ENCODE assay signal across 19 mouse cellular contexts in genomic region chr17:56016793-56017785, GRCm38 (mm10). TPM values are rescaled to one million over a fixed set of nuclear protein-coding genes. Genes with fewer than 3 reads are reported as not detected.
DNase-seq lines count a peak whose midpoint lies in the region; ATAC-seq and TF ChIP-seq lines count a peak whose summit lies in the region.
"Had no signal": no experiment of that assay in that cellular context is flagged by ENCODE, and none has a peak within 500 bp of the region (broad histone marks: within the 10 kb centered on the region; RNA-seq: fewer than 3 reads in every experiment).

No protein-coding gene starts in this region.

- no peak for TF ChIP-seq CTCF in cerebellum, adult 2 months (IDR thresholded peaks at IDR 0.05; ENCODE audit: borderline replicate concordance, insufficient read depth, low read depth, low read length)
- TF ChIP-seq CTCF in CH12.LX (conservative IDR thresholded peaks at IDR 0.05 in 1 of 2, IDR thresholded peaks at IDR 0.05 in 1 of 2; ENCODE audit: low read depth in 2 of 2, low read length in 2 of 2), result no peak

- no peaks in the 10 kb centered on the region for H3K9me3 ChIP-seq in hindbrain, embryonic 16.5 days (ENCODE audit: control insufficient read depth, low read length)
- no peaks in the 10 kb centered on the region for H3K9me3 ChIP-seq in hindbrain, embryonic 12.5 days (replicated peaks)
- H3K9me3 ChIP-seq in CH12.LX (replicated peaks; ENCODE audit: low read length), result no peaks in the 10 kb centered on the region
- H3K9me3 ChIP-seq in embryonic facial prominence, embryonic 10.5 days, result no peaks in the 10 kb centered on the region
- H3K9me3 ChIP-seq: heart, embryonic 13.5 days had no signal

- peaks cover 64% of the 10 kb centered on the region for H3K36me3 ChIP-seq in hindbrain, embryonic 16.5 days (ENCODE audit: control insufficient read depth, insufficient read depth, low read length)
- peaks cover 70% of the 10 kb centered on the region for H3K36me3 ChIP-seq in hindbrain, embryonic 12.5 days
- H3K36me3 ChIP-seq in CH12.LX (replicated peaks in 1 of 2; ENCODE audit: control insufficient read depth in 1 of 2, insufficient read depth in 1 of 2, low read length in 1 of 2), result peaks cover 62 to 81% of the 10 kb centered on the region in 2 experiments
- H3K36me3 ChIP-seq in embryonic facial prominence, embryonic 10.5 days (replicated peaks), result peaks cover 98% of the 10 kb centered on the region

- TF ChIP-seq EP300 in CH12.LX (IDR thresholded peaks at IDR 0.05; ENCODE audit: low read length), result no peak

- H3K27me3 ChIP-seq in cerebellum, adult 2 months (ENCODE audit: control insufficient read depth, insufficient read depth, low read length), result no peaks in the 10 kb centered on the region
- H3K27me3 ChIP-seq in hindbrain, embryonic 16.5 days (replicated peaks; ENCODE audit: control insufficient read depth, insufficient read depth, low read length), result no peaks in the 10 kb centered on the region
- no peaks in the 10 kb centered on the region for H3K27me3 ChIP-seq in hindbrain, embryonic 12.5 days
- H3K27me3 ChIP-seq in CH12.LX (replicated peaks), result no peaks in the 10 kb centered on the region
- no peaks in the 10 kb centered on the region for H3K27me3 ChIP-seq in embryonic facial prominence, embryonic 10.5 days (replicated peaks; ENCODE audit: low read depth, poor library complexity, severe bottlenecking)
- H3K27me3 ChIP-seq: heart, embryonic 13.5 days had no signal

- no peak overlapping the region for H3K4me3 ChIP-seq in cerebellum, adult 2 months (replicated peaks; ENCODE audit: insufficient read depth, low read depth, low read length)
- H3K4me3 ChIP-seq in hindbrain, embryonic 16.5 days (ENCODE audit: low read length), result no peak overlapping the region
- no peak overlapping the region for H3K4me3 ChIP-seq in hindbrain, embryonic 12.5 days
- H3K4me3 ChIP-seq in CH12.LX (replicated peaks in 1 of 3; ENCODE audit: low read depth in 2 of 3, low read length in 2 of 3, poor library complexity in 1 of 3), result no peak overlapping the region
- peak overlapping the region; percentile 5; the same call in 1 of the 2 replicates for H3K4me3 ChIP-seq in embryonic facial prominence, embryonic 10.5 days
- H3K4me3 ChIP-seq: erythroblast, embryonic 14.5 days; heart, embryonic 13.5 days had no signal

- H3K9ac ChIP-seq in hindbrain, embryonic 16.5 days (ENCODE audit: low read depth, low read length), result no peak overlapping the region
- no peak overlapping the region for H3K9ac ChIP-seq in hindbrain, embryonic 12.5 days
- no peak overlapping the region for H3K9ac ChIP-seq in CH12.LX (ENCODE audit: insufficient read depth, low read depth)
- H3K9ac ChIP-seq: heart, embryonic 13.5 days had no signal

- H3K79me2 ChIP-seq in CH12.LX (replicated peaks; ENCODE audit: control insufficient read depth, extremely low read depth, insufficient read depth, poor library complexity, severe bottlenecking), result no peaks in the 10 kb centered on the region; the same call in none of the 2 replicates

- H3K4me2 ChIP-seq in hindbrain, embryonic 16.5 days (ENCODE audit: low read length), result no peak overlapping the region
- H3K4me2 ChIP-seq in hindbrain, embryonic 12.5 days (replicated peaks), result no peak overlapping the region
- no peak overlapping the region for H3K4me2 ChIP-seq in CH12.LX (ENCODE audit: insufficient read depth, low read depth, poor library complexity, severe bottlenecking)
- H3K4me2 ChIP-seq: heart, embryonic 13.5 days had no signal

- dilution Hi-C loops in CH12.LX (cut with MboI; ENCODE audit: extremely low pct_ligation_motif_present, extremely low pct_unique_long_range_greater_than_20kb, low sequenced_read_pairs), result no loop called here

- H3K27ac ChIP-seq in cerebellum, adult 2 months (ENCODE audit: insufficient read depth, low read length), result no peak overlapping the region
- H3K27ac ChIP-seq in hindbrain, embryonic 16.5 days (ENCODE audit: low read depth, low read length), result peak overlapping the region; percentile 48
- no peak overlapping the region for H3K27ac ChIP-seq in hindbrain, embryonic 12.5 days
- H3K27ac ChIP-seq in CH12.LX (ENCODE audit: insufficient read depth, low read depth), result no peak overlapping the region
- no peak overlapping the region for H3K27ac ChIP-seq in embryonic facial prominence, embryonic 10.5 days (replicated peaks)
- H3K27ac ChIP-seq: heart, embryonic 13.5 days had no signal

- H3K4me1 ChIP-seq in cerebellum, adult 2 months (ENCODE audit: control insufficient read depth, insufficient read depth, low read length), result peaks cover 50% of the 10 kb centered on the region
- peaks cover 5% of the 10 kb centered on the region; the same call in 1 of the 2 replicates for H3K4me1 ChIP-seq in hindbrain, embryonic 16.5 days (ENCODE audit: control insufficient read depth, insufficient read depth, low read depth, low read length)
- H3K4me1 ChIP-seq in hindbrain, embryonic 12.5 days, result no peaks in the 10 kb centered on the region
- H3K4me1 ChIP-seq in CH12.LX (ENCODE audit: control insufficient read depth in 1 of 2, insufficient read depth in 2 of 2), result peaks cover 8 to 26% of the 10 kb centered on the region in 2 experiments
- 0 out of 2 replicates have a peak, but pooled peaks cover under 1% of the 10 kb centered on the region for H3K4me1 ChIP-seq in embryonic facial prominence, embryonic 10.5 days

- no peak; the same call in 1 of the 2 replicates for TF ChIP-seq POLR2A in cerebellum, adult 2 months (IDR thresholded peaks at IDR 0.05; ENCODE audit: borderline replicate concordance, insufficient read depth, low read length)
- no peak for TF ChIP-seq POLR2A in CH12.LX (IDR thresholded peaks at IDR 0.05; ENCODE audit: low read depth, low read length)

- DNase-seq in cerebellum, adult 2 months, result peak; percentile 45 to 50
- no peak for DNase-seq in cerebellum, postnatal 4 days (ENCODE audit: low spot score in 2 of 2)
- no peak for DNase-seq in CH12.LX (ENCODE audit: extremely low read depth)
- no peak for DNase-seq in embryonic facial prominence, embryonic 10.5 days (ENCODE audit: low spot score)
- no peak for DNase-seq in frontal cortex, postnatal 25 days (ENCODE audit: low spot score in 2 of 2)
- DNase-seq: B cell, adult 2 months; heart, postnatal 4 days; kidney, adult 11 months; kidney, postnatal 14 days; layer of hippocampus, adult 9-11 months; liver; lung, adult 2 months; thymus, postnatal 14 days had no signal

- in situ Hi-C loops in CH12.LX (cut with MboI; ENCODE audit: low pct_ligation_motif_present, low pct_unique_long_range_greater_than_20kb, low sequenced_read_pairs), result no loop called here

- ATAC-seq in hindbrain, embryonic 16.5 days, result no peak
- ATAC-seq in hindbrain, embryonic 12.5 days (ENCODE audit: low FRiP score), result no peak

- 60% methylated on average over 15 of the region's 15 CpGs for WGBS in cerebellum, adult 2 months
- WGBS in hindbrain, embryonic 16.5 days, result 84% methylated on average over 15 of the region's 15 CpGs
- WGBS in hindbrain, embryonic 12.5 days, result 83% methylated on average over 15 of the region's 15 CpGs
- WGBS in embryonic facial prominence, embryonic 10.5 days, result 90% methylated on average over 15 of the region's 15 CpGs

- TF ChIP-seq RAD21 in CH12.LX (IDR thresholded peaks at IDR 0.05; ENCODE audit: low read depth, low read length), result no peak

RNA-seq across cellular contexts. Expression of gene Mpnd, which starts 11.6 kb away (rescaled TPM):
- polyA plus RNA-seq in cerebellum, adult 2 months (2012; rRNA removed), result 183 and 193 TPM in 2 replicates
- 119 and 127 TPM in 2 replicates for polyA plus RNA-seq in hindbrain, embryonic 16.5 days (2015; fragmentation: Nextera tagmentation; extraction: Ambion mirVana)
- polyA plus RNA-seq in hindbrain, embryonic 12.5 days (2016; fragmentation: Nextera tagmentation; extraction: Ambion mirVana), result 196 and 209 TPM in 2 replicates
- total RNA-seq in CH12.LX (2012; rRNA removed) (38.9 and 55.1 TPM in 2 replicates), CH12.LX (2014; rRNA removed) (23.4 and 24.5 TPM in 2 replicates)
- 25.3 and 26.8 TPM in 2 replicates for polyA plus RNA-seq in CH12.LX (2012; ENCODE audit: insufficient read length, low read depth)
- polyA plus RNA-seq in embryonic facial prominence, embryonic 10.5 days (2016; fragmentation: Nextera tagmentation; extraction: Ambion mirVana), result 126 and 135 TPM in 2 replicates

RNA-seq across cellular contexts. Expression of gene Stap2, which starts 11.7 kb away (rescaled TPM):
- polyA plus RNA-seq in cerebellum, adult 2 months (2012; rRNA removed), result 51.8 and 64.1 TPM in 2 replicates
- polyA plus RNA-seq in hindbrain, embryonic 16.5 days (2015; fragmentation: Nextera tagmentation; extraction: Ambion mirVana), result 6.5 and 6.8 TPM in 2 replicates
- polyA plus RNA-seq in hindbrain, embryonic 12.5 days (2016; fragmentation: Nextera tagmentation; extraction: Ambion mirVana), result 6.5 and 6.6 TPM in 2 replicates
- total RNA-seq in CH12.LX (2012; rRNA removed), result 2.2 and 3.2 TPM in 2 replicates
- total RNA-seq in CH12.LX (2014; rRNA removed), result 0.41 and 0.52 TPM in 2 replicates
- 0.51 and 0.91 TPM in 2 replicates for polyA plus RNA-seq in CH12.LX (2012; ENCODE audit: insufficient read length, low read depth)
- polyA plus RNA-seq in embryonic facial prominence, embryonic 10.5 days (2016; fragmentation: Nextera tagmentation; extraction: Ambion mirVana), result 8.2 and 8.8 TPM in 2 replicates
- polyA plus RNA-seq: erythroblast, embryonic 14.5 days had no signal

RNA-seq across cellular contexts. Expression of gene Sh3gl1, which starts 19.3 kb away (rescaled TPM):
- 69.5 and 82.5 TPM in 2 replicates for polyA plus RNA-seq in cerebellum, adult 2 months (2012; rRNA removed)
- 106 and 112 TPM in 2 replicates for polyA plus RNA-seq in hindbrain, embryonic 16.5 days (2015; fragmentation: Nextera tagmentation; extraction: Ambion mirVana)
- polyA plus RNA-seq in hindbrain, embryonic 12.5 days (2016; fragmentation: Nextera tagmentation; extraction: Ambion mirVana), result 141 and 144 TPM in 2 replicates
- total RNA-seq in CH12.LX (2012; rRNA removed) (29.3 and 33.5 TPM in 2 replicates), CH12.LX (2014; rRNA removed) (38.0 and 39.4 TPM in 2 replicates)
- 32.1 and 39.0 TPM in 2 replicates for polyA plus RNA-seq in CH12.LX (2012; ENCODE audit: insufficient read length, low read depth)
- polyA plus RNA-seq in embryonic facial prominence, embryonic 10.5 days (2016; fragmentation: Nextera tagmentation; extraction: Ambion mirVana), result 170 and 173 TPM in 2 replicates

RNA-seq across cellular contexts. Expression of gene Chaf1a, which starts 23.1 kb away (rescaled TPM):
- polyA plus RNA-seq in cerebellum, adult 2 months (2012; rRNA removed), result 2.9 and 3.3 TPM in 2 replicates
- polyA plus RNA-seq in hindbrain, embryonic 16.5 days (2015; fragmentation: Nextera tagmentation; extraction: Ambion mirVana), result 4.5 and 6.7 TPM in 2 replicates
- 26.8 and 30.2 TPM in 2 replicates for polyA plus RNA-seq in hindbrain, embryonic 12.5 days (2016; fragmentation: Nextera tagmentation; extraction: Ambion mirVana)
- 39.3 and 55.0 TPM in 2 replicates for total RNA-seq in CH12.LX (2012; rRNA removed)
- 18.4 and 18.6 TPM in 2 replicates for total RNA-seq in CH12.LX (2014; rRNA removed)
- polyA plus RNA-seq in CH12.LX (2012; ENCODE audit: insufficient read length, low read depth), result 97.1 and 135 TPM in 2 replicates
- 50.7 and 52.3 TPM in 2 replicates for polyA plus RNA-seq in embryonic facial prominence, embryonic 10.5 days (2016; fragmentation: Nextera tagmentation; extraction: Ambion mirVana)

RNA-seq across cellular contexts. Expression of gene Fsd1, which starts 30.8 kb away (rescaled TPM):
- polyA plus RNA-seq in cerebellum, adult 2 months (2012; rRNA removed), result 88.0 and 91.3 TPM in 2 replicates
- polyA plus RNA-seq in hindbrain, embryonic 16.5 days (2015; fragmentation: Nextera tagmentation; extraction: Ambion mirVana), result 227 and 252 TPM in 2 replicates
- 96.4 and 103 TPM in 2 replicates for polyA plus RNA-seq in hindbrain, embryonic 12.5 days (2016; fragmentation: Nextera tagmentation; extraction: Ambion mirVana)
- total RNA-seq in CH12.LX (2012; rRNA removed) (0.21 and 0.50 TPM in 2 replicates), CH12.LX (2014; rRNA removed) (not detected in 2 replicates)
- not detected in 2 replicates for polyA plus RNA-seq in CH12.LX (2012; ENCODE audit: insufficient read length, low read depth)
- polyA plus RNA-seq in embryonic facial prominence, embryonic 10.5 days (2016; fragmentation: Nextera tagmentation; extraction: Ambion mirVana), result 63.3 and 69.4 TPM in 2 replicates
- total RNA-seq: granulocyte monocyte progenitor cell, adult 5-6 weeks; megakaryocyte, adult 5-6 weeks had no signal
- polyA plus RNA-seq: erythroblast, embryonic 14.5 days had no signal

Comparison
In these comparisons a context has a peak if more than half of its experiments do, and no peak if none do; other contexts are left out.
1. DNase-seq: peak in cerebellum, adult 2 months (2 of 2); none in cerebellum, postnatal 4 days (0 of 2), CH12.LX (single experiment), embryonic facial prominence, embryonic 10.5 days (single experiment) and frontal cortex, postnatal 25 days (0 of 2).